Mouse (Mus musculus) heart, adult 11 months (tissue): ENCODE results near the gene Arf3.
"Not testable (repeated sequence)": the region's sequence is repeated elsewhere in the genome, so short reads cannot be mapped to it uniquely, and the experiment has no call there.

ENCODE experiments used
- DNase-seq: peaks from one replicate; pipeline ENCODE4 v3.0.0; 2022

Arf3 gene

GRCm38 (mm10) chr15:98747296-98747695 lies 15.7 kb downstream of the Arf3 start:
- DNase-seq, result no peak

GRCm38 (mm10) chr15:98746344-98746965 lies 16.6 kb downstream of the Arf3 start:
- DNase-seq, result no peak

GRCm38 (mm10) chr15:98743863-98744262 lies 19.2 kb downstream of the Arf3 start:
- not testable (repeated sequence) for DNase-seq

GRCm38 (mm10) chr15:98742766-98743428 lies 20.1 kb downstream of the Arf3 start:
- DNase-seq, result no peak

GRCm38 (mm10) chr15:98740219-98740618 lies 22.8 kb downstream of the Arf3 start:
- DNase-seq, result no peak

- DNase-seq, result no peak
Measured at GRCm38 (mm10) chr15:98738796-98739195, 24.2 kb downstream of the Arf3 start.

GRCm38 (mm10) chr15:98737881-98738280 lies 25.1 kb downstream of the Arf3 start:
- DNase-seq, result no peak

- DNase-seq, result no peak
Measured at GRCm38 (mm10) chr15:98736521-98736920, 26.5 kb downstream of the Arf3 start.

- no peak for DNase-seq
Measured at GRCm38 (mm10) chr15:98733976-98734566, 28.9 kb downstream of the Arf3 start.

GRCm38 (mm10) chr15:98733370-98733769 lies 29.6 kb downstream of the Arf3 start:
- DNase-seq, result no peak

GRCm38 (mm10) chr15:98732006-98732531 lies 30.9 kb downstream of the Arf3 start:
- DNase-seq, result no peak

- no peak for DNase-seq
Measured at GRCm38 (mm10) chr15:98730790-98731189, 32.2 kb downstream of the Arf3 start.

- no peak for DNase-seq
Measured at GRCm38 (mm10) chr15:98729791-98730545, 33.0 kb downstream of the Arf3 start.

GRCm38 (mm10) chr15:98728366-98728765 lies 34.6 kb downstream of the Arf3 start:
- no peak for DNase-seq

GRCm38 (mm10) chr15:98727443-98728321 lies 35.3 kb downstream of the Arf3 start, which contains the start of gene Fkbp11:
Gene Fkbp11 (minus strand): TSS chr15:98728198.
- DNase-seq, result peak; percentile 97

GRCm38 (mm10) chr15:98726746-98727145 lies 36.3 kb downstream of the Arf3 start:
- no peak for DNase-seq

- DNase-seq, result no peak
Measured at GRCm38 (mm10) chr15:98726079-98726478, 36.9 kb downstream of the Arf3 start.

- DNase-seq, result no peak
Measured at GRCm38 (mm10) chr15:98724441-98724840, 38.6 kb downstream of the Arf3 start.

- DNase-seq, result no peak
Measured at GRCm38 (mm10) chr15:98722854-98723253, 40.2 kb downstream of the Arf3 start.

- no peak for DNase-seq
Measured at GRCm38 (mm10) chr15:98722191-98722590, 40.8 kb downstream of the Arf3 start.

- DNase-seq, result no peak
Measured at GRCm38 (mm10) chr15:98717301-98717700, 45.7 kb downstream of the Arf3 start.

- peak; percentile 97 for DNase-seq
Measured at GRCm38 (mm10) chr15:98714230-98714652, 48.8 kb downstream of the Arf3 start.
